Mouse (Mus musculus) lung, adult 2 months (tissue): Measurements from ENCODE around the gene Trim11.

Source experiments
- CTCF ChIP-seq: fragments of 200-500 bp; IDR thresholded peaks from 2 replicates; pipeline ENCODE4 v1.5.1; 2011; ENCODE audit warnings: mild to moderate bottlenecking, low read length, control low read depth; ENCODE audit not compliant: insufficient read depth
- POLR2A ChIP-seq: fragments of 200-500 bp; IDR thresholded peaks from 2 replicates; pipeline ENCODE4 v1.6.1; 2011; ENCODE audit warnings: low read depth, mild to moderate bottlenecking, control low read depth, low read length, borderline replicate concordance; ENCODE audit errors: extremely low read depth

GRCm38 (mm10) chr11:58990141-58990540 is 12.2 kb downstream of the Trim11 start:
- no peak for TF ChIP-seq CTCF
- no peak for TF ChIP-seq POLR2A
